Mouse (Mus musculus): ENCODE data around the gene Kpna7. TPM values are rescaled to one million over a fixed set of nuclear protein-coding genes. Genes with fewer than 3 reads are reported as not detected.
"Not testable (repeated sequence)": the region's sequence is repeated elsewhere in the genome, so short reads cannot be mapped to it uniquely, and the experiment has no call there.

The Kpna7 gene
- polyA plus RNA-seq, 1 experiment from 2014 or later: not detected

GRCm38 (mm10) chr5:145084822-145085221 lies 992 bp upstream of the Kpna7 start:
- ATAC-seq (ENCODE audit: insufficient number of reproducible peaks, insufficient read depth, low FRiP score, low read depth): no peak

GRCm38 (mm10) chr5:145083201-145083600 lies 629 bp downstream of the Kpna7 start:
- H3K9me3 ChIP-seq (ENCODE audit: control insufficient read depth, low read length); ATAC-seq (ENCODE audit: insufficient number of reproducible peaks, insufficient read depth, low FRiP score, low read depth); H3K27me3 ChIP-seq (ENCODE audit: control insufficient read depth, insufficient read depth, low read length); H3K4me1 ChIP-seq (ENCODE audit: control insufficient read depth in 2 of 2, insufficient read depth in 2 of 2, low read length in 2 of 2); H3K36me3 ChIP-seq (ENCODE audit: control insufficient read depth, insufficient read depth, low read length): not testable (repeated sequence)
- Histone ChIP-seq H3K9ac (ENCODE audit: low read length) (peak overlapping the region; percentile 96), H3K4me3 (ENCODE audit: control insufficient read depth in 1 of 2, insufficient read depth in 1 of 2, low read depth in 1 of 2, low read length in 2 of 2) (peak overlapping the region; percentile 81 to 92), H3K4me2 (ENCODE audit: low read length) (peak overlapping the region; percentile 91), H3K27ac (replicated peaks in 1 of 2; ENCODE audit: control insufficient read depth in 1 of 2, insufficient read depth in 1 of 2, low read depth in 2 of 2, low read length in 2 of 2) (peak overlapping the region; percentile 18 to 58; a peak in 3 of 4 replicates)
- 52% methylated on average over 6 of the region's 6 CpGs for WGBS

More at GRCm38 (mm10) chr5:145084822-145085221, 992 bp upstream of the Kpna7 start:
- Histone ChIP-seq H3K36me3 (ENCODE audit: control insufficient read depth, insufficient read depth, low read length) (no peaks in the 10 kb centered on the region), H3K4me1 (ENCODE audit: control insufficient read depth in 2 of 2, insufficient read depth in 2 of 2, low read length in 2 of 2) (peaks cover 0 to 7% of the 10 kb centered on the region in 2 experiments; a peak in 2 of 4 replicates), H3K9ac (ENCODE audit: low read length) (peak overlapping the region; percentile 96), H3K4me2 (ENCODE audit: low read length) (peak overlapping the region; percentile 91), H3K4me3 (ENCODE audit: control insufficient read depth in 1 of 2, insufficient read depth in 1 of 2, low read depth in 1 of 2, low read length in 2 of 2) (peak overlapping the region; percentile 81 to 92; a peak in 3 of 4 replicates), H3K27me3 (ENCODE audit: control insufficient read depth, insufficient read depth, low read length) (no peaks in the 10 kb centered on the region), H3K9me3 (ENCODE audit: control insufficient read depth, low read length) (no peaks in the 10 kb centered on the region), H3K27ac (replicated peaks in 1 of 2; ENCODE audit: control insufficient read depth in 1 of 2, insufficient read depth in 1 of 2, low read depth in 2 of 2, low read length in 2 of 2) (no peak overlapping the region)
- 72% methylated on average over 2 of the region's 2 CpGs for WGBS

DNA sequence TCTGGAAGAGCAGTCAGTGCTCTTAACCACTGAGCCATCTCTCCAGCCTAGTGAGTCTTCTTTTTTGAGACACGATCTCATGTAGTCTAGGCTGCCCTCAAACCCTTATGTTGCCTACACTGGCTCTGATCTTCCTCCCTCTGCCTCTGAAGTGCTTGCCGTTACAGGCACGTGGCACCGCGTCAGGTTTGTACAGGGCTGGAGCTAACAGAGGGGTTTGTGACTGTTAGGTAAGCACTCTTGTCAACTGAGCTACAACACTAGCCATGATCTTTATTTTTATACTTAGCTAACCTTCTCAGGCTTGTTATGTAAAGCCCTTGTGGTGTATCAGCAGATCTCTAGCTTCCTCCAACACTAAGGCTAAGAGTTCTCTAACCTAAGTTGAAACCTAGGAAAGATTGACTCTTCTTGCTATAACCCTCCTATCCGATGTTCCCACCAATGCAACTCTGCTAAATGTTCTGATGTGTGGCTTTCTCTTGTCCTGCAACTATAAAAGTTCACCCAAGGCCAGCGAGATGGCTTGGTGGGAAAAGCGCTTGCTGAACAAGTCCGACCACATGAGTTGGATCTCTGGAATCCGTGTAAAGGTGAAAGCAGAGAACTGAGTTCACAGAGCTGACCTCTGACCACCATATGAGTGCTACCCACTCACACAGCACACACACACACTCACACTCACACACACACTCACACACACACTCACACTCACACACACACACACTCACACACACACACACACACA lies 1.8 kb downstream of the Kpna7 start:
- Histone ChIP-seq H3K36me3 (ENCODE audit: control insufficient read depth, insufficient read depth, low read length) (no peaks in the 10 kb centered on the region), H3K27ac (replicated peaks in 1 of 2; ENCODE audit: control insufficient read depth in 1 of 2, insufficient read depth in 1 of 2, low read depth in 2 of 2, low read length in 2 of 2) (no peak overlapping the region), H3K27me3 (ENCODE audit: control insufficient read depth, insufficient read depth, low read length) (no peaks in the 10 kb centered on the region), H3K4me1 (ENCODE audit: control insufficient read depth in 2 of 2, insufficient read depth in 2 of 2, low read length in 2 of 2) (peaks cover 0 to 7% of the 10 kb centered on the region in 2 experiments; a peak in 2 of 4 replicates), H3K9ac (ENCODE audit: low read length) (no peak overlapping the region), H3K9me3 (ENCODE audit: control insufficient read depth, low read length) (no peaks in the 10 kb centered on the region), H3K4me2 (ENCODE audit: low read length) (no peak overlapping the region), H3K4me3 (ENCODE audit: control insufficient read depth in 1 of 2, insufficient read depth in 1 of 2, low read depth in 1 of 2, low read length in 2 of 2) (no peak overlapping the region)
- WGBS: 82% methylated on average over 10 of the region's 10 CpGs
- no peak for ATAC-seq (ENCODE audit: insufficient number of reproducible peaks, insufficient read depth, low FRiP score, low read depth)

DNA sequence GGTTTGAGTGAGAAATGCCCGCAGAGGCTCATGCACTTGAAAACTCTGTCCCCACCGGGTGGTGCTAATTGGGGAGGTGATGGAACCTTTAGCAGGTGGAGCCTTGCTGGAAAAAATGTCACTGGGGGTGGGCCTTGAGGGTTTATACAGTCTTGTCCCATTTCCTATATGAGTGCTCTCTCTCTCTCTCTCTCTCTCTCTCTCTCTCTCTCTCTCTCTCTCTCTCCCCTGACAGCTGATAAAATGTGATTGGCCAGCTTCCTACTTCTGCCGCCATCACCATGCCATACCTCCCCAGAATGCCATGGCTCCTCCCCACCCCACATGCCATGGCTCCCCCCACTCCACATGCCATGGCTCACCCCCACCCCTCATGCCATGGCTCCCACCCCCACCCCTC lies 8.7 kb downstream of the Kpna7 start:
- Histone ChIP-seq H3K27me3 (ENCODE audit: control insufficient read depth, insufficient read depth, low read length) (no peaks in the 10 kb centered on the region), H3K27ac (replicated peaks in 1 of 2; ENCODE audit: control insufficient read depth in 1 of 2, insufficient read depth in 1 of 2, low read depth in 2 of 2, low read length in 2 of 2) (no peak overlapping the region), H3K4me2 (ENCODE audit: low read length) (no peak overlapping the region)

GRCm38 (mm10) chr5:145071342-145071741 lies 12.5 kb downstream of the Kpna7 start:
- Histone ChIP-seq H3K9me3 (ENCODE audit: control insufficient read depth, low read length) (0 out of 2 replicates have a peak, but pooled peaks cover 3% of the 10 kb centered on the region), H3K4me3 (ENCODE audit: control insufficient read depth in 1 of 2, insufficient read depth in 1 of 2, low read depth in 1 of 2, low read length in 2 of 2) (no peak overlapping the region), H3K4me2 (ENCODE audit: low read length) (no peak overlapping the region), H3K27me3 (ENCODE audit: control insufficient read depth, insufficient read depth, low read length) (no peaks in the 10 kb centered on the region), H3K9ac (ENCODE audit: low read length) (no peak overlapping the region), H3K36me3 (ENCODE audit: control insufficient read depth, insufficient read depth, low read length) (no peaks in the 10 kb centered on the region), H3K27ac (replicated peaks in 1 of 2; ENCODE audit: control insufficient read depth in 1 of 2, insufficient read depth in 1 of 2, low read depth in 2 of 2, low read length in 2 of 2) (no peak overlapping the region), H3K4me1 (ENCODE audit: control insufficient read depth in 2 of 2, insufficient read depth in 2 of 2, low read length in 2 of 2) (no peaks in the 10 kb centered on the region)
- no peak for ATAC-seq (ENCODE audit: insufficient number of reproducible peaks, insufficient read depth, low FRiP score, low read depth)
- 48% methylated on average over 6 of the region's 6 CpGs for WGBS

More for the DNA sequence above, 8.7 kb downstream of the Kpna7 start:
- no peaks in the 10 kb centered on the region for H3K4me1 ChIP-seq (ENCODE audit: control insufficient read depth in 2 of 2, insufficient read depth in 2 of 2, low read length in 2 of 2)
- H3K9me3 ChIP-seq (ENCODE audit: control insufficient read depth, low read length): 0 out of 2 replicates have a peak, but pooled peaks cover 3% of the 10 kb centered on the region
- H3K36me3 ChIP-seq (ENCODE audit: control insufficient read depth, insufficient read depth, low read length): no peaks in the 10 kb centered on the region
- H3K4me3 ChIP-seq (ENCODE audit: control insufficient read depth in 1 of 2, insufficient read depth in 1 of 2, low read depth in 1 of 2, low read length in 2 of 2): no peak overlapping the region
- no peak for ATAC-seq (ENCODE audit: insufficient number of reproducible peaks, insufficient read depth, low FRiP score, low read depth)
- no peak overlapping the region for H3K9ac ChIP-seq (ENCODE audit: low read length)
- 35% methylated on average over 3 of the region's 3 CpGs for WGBS

- Histone ChIP-seq H3K27me3 (ENCODE audit: control insufficient read depth, insufficient read depth, low read length) (no peaks in the 10 kb centered on the region), H3K9me3 (ENCODE audit: control insufficient read depth, low read length) (0 out of 2 replicates have a peak, but pooled peaks cover 3% of the 10 kb centered on the region), H3K9ac (ENCODE audit: low read length) (no peak overlapping the region), H3K36me3 (ENCODE audit: control insufficient read depth, insufficient read depth, low read length) (no peaks in the 10 kb centered on the region), H3K4me2 (ENCODE audit: low read length) (no peak overlapping the region), H3K4me3 (ENCODE audit: control insufficient read depth in 1 of 2, insufficient read depth in 1 of 2, low read depth in 1 of 2, low read length in 2 of 2) (no peak overlapping the region), H3K27ac (replicated peaks in 1 of 2; ENCODE audit: control insufficient read depth in 1 of 2, insufficient read depth in 1 of 2, low read depth in 2 of 2, low read length in 2 of 2) (no peak overlapping the region), H3K4me1 (ENCODE audit: control insufficient read depth in 2 of 2, insufficient read depth in 2 of 2, low read length in 2 of 2) (no peaks in the 10 kb centered on the region)
- WGBS: 0% methylated on average over 5 of the region's 5 CpGs
- ATAC-seq (ENCODE audit: insufficient number of reproducible peaks, insufficient read depth, low FRiP score, low read depth): no peak
Observed at GRCm38 (mm10) chr5:145069707-145070106, 14.1 kb downstream of the Kpna7 start.

DNA sequence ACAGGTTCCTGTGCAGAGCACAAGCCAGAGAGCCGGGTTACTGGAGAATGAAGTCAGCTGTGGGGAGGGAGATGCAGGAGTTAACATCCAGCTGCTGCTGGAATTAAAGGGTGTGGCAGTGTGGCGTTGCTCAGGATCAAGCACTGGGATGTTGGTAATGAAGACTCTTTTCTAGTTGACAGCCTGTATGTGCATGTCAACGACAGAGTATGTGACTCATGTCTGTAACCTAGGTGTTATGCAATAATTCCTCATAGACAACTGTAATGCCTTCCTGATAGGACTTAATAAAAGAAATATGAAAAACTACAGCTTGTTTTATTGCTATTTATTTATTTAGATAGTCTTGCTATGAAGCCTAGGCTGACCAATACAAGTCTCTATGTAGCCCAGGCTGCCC lies 15.0 kb downstream of the Kpna7 start:
- Histone ChIP-seq H3K9me3 (ENCODE audit: control insufficient read depth, low read length) (0 out of 2 replicates have a peak, but pooled peaks cover 3% of the 10 kb centered on the region), H3K4me1 (ENCODE audit: control insufficient read depth in 2 of 2, insufficient read depth in 2 of 2, low read length in 2 of 2) (no peaks in the 10 kb centered on the region), H3K4me2 (ENCODE audit: low read length) (no peak overlapping the region), H3K27ac (replicated peaks in 1 of 2; ENCODE audit: control insufficient read depth in 1 of 2, insufficient read depth in 1 of 2, low read depth in 2 of 2, low read length in 2 of 2) (no peak overlapping the region), H3K9ac (ENCODE audit: low read length) (no peak overlapping the region), H3K27me3 (ENCODE audit: control insufficient read depth, insufficient read depth, low read length) (no peaks in the 10 kb centered on the region), H3K4me3 (ENCODE audit: control insufficient read depth in 1 of 2, insufficient read depth in 1 of 2, low read depth in 1 of 2, low read length in 2 of 2) (no peak overlapping the region), H3K36me3 (ENCODE audit: control insufficient read depth, insufficient read depth, low read length) (no peaks in the 10 kb centered on the region)
- no peak for ATAC-seq (ENCODE audit: insufficient number of reproducible peaks, insufficient read depth, low FRiP score, low read depth)
- 33% methylated on average over 3 of the region's 3 CpGs for WGBS
